Mouse (Mus musculus) ES-CJ7 (cell line): ENCODE results near the gene B020004J07Rik.
"Not testable (repeated sequence)": the region's sequence is repeated elsewhere in the genome, so short reads cannot be mapped to it uniquely, and the experiment has no call there.

ENCODE experiments used
- DNase-seq: peaks from one replicate; pipeline ENCODE4 v3.0.0; 2011; ENCODE audit warnings: low read depth, low spot score

B020004J07Rik gene

GRCm38 (mm10) chr4:101843923-101844322 lies at the start of gene B020004J07Rik:
B020004J07Rik (minus strand) TSS chr4:101844023.
- DNase-seq = not testable (repeated sequence)

- peak; percentile 97 for DNase-seq
Observed at GRCm38 (mm10) chr4:101889377-101889776, 45.6 kb upstream of the B020004J07Rik start.

- DNase-seq = peak; percentile 97
Observed at GRCm38 (mm10) chr4:101883641-101884040, 39.8 kb upstream of the B020004J07Rik start.

- not testable (repeated sequence) for DNase-seq
Observed at GRCm38 (mm10) chr4:101875687-101876086, 31.9 kb upstream of the B020004J07Rik start.

GRCm38 (mm10) chr4:101872031-101872430 lies 28.2 kb upstream of the B020004J07Rik start:
- peak; percentile 63 for DNase-seq

- DNase-seq = peak; percentile 30
Observed at GRCm38 (mm10) chr4:101862289-101862688, 18.5 kb upstream of the B020004J07Rik start.

GRCm38 (mm10) chr4:101860873-101861272 lies 17.1 kb upstream of the B020004J07Rik start:
- peak; percentile 94 for DNase-seq

GRCm38 (mm10) chr4:101850908-101851307 lies 7.1 kb upstream of the B020004J07Rik start:
- DNase-seq = peak; percentile 64
